Mouse (Mus musculus): Measurements from ENCODE around the gene Mroh8. TPM values are rescaled to one million over a fixed set of nuclear protein-coding genes. Genes with fewer than 3 reads are reported as not detected.

The Mroh8 gene
- total RNA-seq (2021), result 1 to 10 TPM in 1 of 2 experiments, under 1 TPM in 1; 0.46 to 1.3 TPM
- long read RNA-seq, experiment 1, partial matches to known transcripts, result 0 of 1 reads
- long read RNA-seq, experiment 1, other reads (novel, unspliced or antisense), result 1 of 1 reads
- long read RNA-seq, experiment 2, result 0 reads

- DNase-seq (ENCODE audit: low spot score in 2 of 2), result peak in 1 of 2 experiments; percentile 60
Observed at GRCm38 (mm10) chr2:157279416-157279800, at the start of gene Mroh8. Mroh8 (minus strand) TSS chr2:157279549.

- no peak for DNase-seq (ENCODE audit: low spot score in 2 of 2)
Observed at GRCm38 (mm10) chr2:157328570-157328969, 49.2 kb upstream of the Mroh8 start.

GRCm38 (mm10) chr2:157328106-157328505, 48.8 kb upstream of the Mroh8 start:
- no peak for DNase-seq (ENCODE audit: low spot score in 2 of 2)

- no peak for DNase-seq (ENCODE audit: low spot score in 2 of 2)
Observed at GRCm38 (mm10) chr2:157325238-157325637, 45.9 kb upstream of the Mroh8 start.

GRCm38 (mm10) chr2:157322029-157322766, 42.8 kb upstream of the Mroh8 start:
- no peak for DNase-seq (ENCODE audit: low spot score in 2 of 2)

- no peak for DNase-seq (ENCODE audit: low spot score in 2 of 2)
Observed at GRCm38 (mm10) chr2:157320886-157321285, 41.5 kb upstream of the Mroh8 start.

- DNase-seq (ENCODE audit: low spot score in 2 of 2), result no peak
Observed at GRCm38 (mm10) chr2:157320135-157320534, 40.8 kb upstream of the Mroh8 start.

- no peak for DNase-seq (ENCODE audit: low spot score in 2 of 2)
Observed at GRCm38 (mm10) chr2:157317220-157317619, 37.9 kb upstream of the Mroh8 start.

- no peak for DNase-seq (ENCODE audit: low spot score in 2 of 2)
Observed at GRCm38 (mm10) chr2:157316358-157316933, 37.1 kb upstream of the Mroh8 start.

GRCm38 (mm10) chr2:157315486-157315885, 36.1 kb upstream of the Mroh8 start:
- no peak for DNase-seq (ENCODE audit: low spot score in 2 of 2)

GRCm38 (mm10) chr2:157314310-157314709, 35.0 kb upstream of the Mroh8 start:
- peak in 1 of 2 experiments; percentile 47 for DNase-seq (ENCODE audit: low spot score in 2 of 2)

- no peak for DNase-seq (ENCODE audit: low spot score in 2 of 2)
Observed at GRCm38 (mm10) chr2:157313718-157314117, 34.4 kb upstream of the Mroh8 start.

- no peak for DNase-seq (ENCODE audit: low spot score in 2 of 2)
Observed at GRCm38 (mm10) chr2:157310963-157311637, 31.8 kb upstream of the Mroh8 start.

GRCm38 (mm10) chr2:157309611-157310010, 30.3 kb upstream of the Mroh8 start:
- no peak for DNase-seq (ENCODE audit: low spot score in 2 of 2)

GRCm38 (mm10) chr2:157308273-157308917, 29.0 kb upstream of the Mroh8 start:
- DNase-seq (ENCODE audit: low spot score in 2 of 2), result no peak

- DNase-seq (ENCODE audit: low spot score in 2 of 2), result peak in 1 of 2 experiments; percentile 65
Observed at GRCm38 (mm10) chr2:157307715-157308265, 28.4 kb upstream of the Mroh8 start.

GRCm38 (mm10) chr2:157306091-157307032, 27.0 kb upstream of the Mroh8 start:
- no peak for DNase-seq (ENCODE audit: low spot score in 2 of 2)

GRCm38 (mm10) chr2:157303096-157303495, 23.7 kb upstream of the Mroh8 start:
- peak; percentile 21 to 60 for DNase-seq (ENCODE audit: low spot score in 2 of 2)

GRCm38 (mm10) chr2:157300051-157300450, 20.7 kb upstream of the Mroh8 start:
- no peak for DNase-seq (ENCODE audit: low spot score in 2 of 2)

- no peak for DNase-seq (ENCODE audit: low spot score in 2 of 2)
Observed at GRCm38 (mm10) chr2:157296105-157296689, 16.8 kb upstream of the Mroh8 start.
